Mouse (Mus musculus) G1E (cell line): Measurements from ENCODE around the gene Shb.

Source experiments
- CTCF ChIP-seq: IDR thresholded peaks from 2 replicates; pipeline ENCODE4 v1.5.1; 2012; ENCODE audit warnings: low read depth, low read length, inconsistent platforms, mixed read lengths
- GATA1 ChIP-seq: IDR thresholded peaks from 2 replicates; pipeline ENCODE4 v1.6.1; 2012; ENCODE audit warnings: borderline replicate concordance, low read length, inconsistent platforms, mixed read lengths
- POLR2AphosphoS5 ChIP-seq: IDR thresholded peaks from 2 replicates; pipeline ENCODE4 v1.6.1; 2012; ENCODE audit warnings: low read depth, low read length, inconsistent platforms; ENCODE audit not compliant: insufficient replicate concordance
- TAL1 ChIP-seq: conservative IDR thresholded peaks from 2 replicates; pipeline ENCODE4 v1.6.1; 2012; ENCODE audit warnings: low read depth, low read length, inconsistent platforms, mixed read lengths

DNA sequence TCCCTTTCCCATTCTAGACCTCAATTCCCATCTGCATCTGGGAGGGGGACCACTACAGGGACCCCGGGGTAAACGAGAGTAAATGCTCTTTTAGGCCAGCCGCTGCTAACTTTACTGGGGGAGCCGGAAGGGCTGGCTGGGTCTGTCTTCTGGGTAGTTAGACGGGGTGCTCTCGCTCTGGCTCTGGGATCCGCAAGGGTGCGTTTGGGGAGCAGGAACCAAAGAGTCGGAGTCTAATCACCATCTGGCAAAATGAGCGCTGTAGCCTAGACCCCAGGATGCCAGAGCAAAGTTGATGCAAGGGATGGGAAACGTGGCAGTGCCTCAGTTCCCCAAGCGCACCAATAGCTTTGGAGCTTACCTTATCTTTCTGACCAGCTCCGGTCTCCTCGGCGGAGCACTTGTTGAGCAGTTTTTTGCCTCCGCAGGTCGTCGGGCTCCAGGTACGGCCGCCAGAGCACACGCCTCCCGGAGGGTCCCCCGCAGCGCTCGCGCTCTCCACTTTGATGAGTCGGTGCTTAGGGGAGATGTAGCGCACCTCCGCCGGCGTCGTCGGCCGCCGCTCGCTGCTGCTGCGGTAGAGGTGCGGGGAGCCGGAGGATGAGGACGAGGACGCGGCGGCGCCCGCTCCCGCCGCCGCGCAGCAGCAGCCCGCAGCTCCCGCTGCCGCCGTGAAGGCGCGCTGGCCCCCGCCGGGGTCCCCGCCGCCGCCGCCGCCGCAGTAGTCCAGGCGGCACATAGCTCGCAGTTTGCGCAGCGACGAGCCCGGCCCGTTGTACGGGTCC is 2.9 kb downstream of the Shb start:
- TF ChIP-seq CTCF (no peak), POLR2AphosphoS5 (no peak), TAL1 (no peak), GATA1 (no peak)
